Mouse (Mus musculus): Measurements from ENCODE around the gene Rbfox1.

DNA sequence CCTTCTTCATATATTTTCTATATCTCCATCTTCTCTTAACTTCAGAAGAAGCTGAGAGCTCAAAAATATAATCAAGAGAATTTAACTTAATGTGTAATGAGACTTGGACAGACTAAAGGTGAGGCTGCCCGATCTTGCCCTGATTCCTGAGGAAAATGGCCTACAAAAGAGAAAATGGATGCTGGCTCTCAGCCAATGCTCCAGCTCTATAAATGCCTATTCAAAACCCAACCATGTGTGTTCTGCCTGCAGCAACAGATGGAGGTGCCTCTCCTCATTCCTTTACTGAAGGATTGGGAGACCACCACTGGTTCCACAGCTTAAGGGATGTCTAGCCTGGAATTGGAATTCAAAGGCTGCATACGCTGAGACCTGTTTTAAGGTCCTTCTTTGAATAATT lies 861.0 kb downstream of the Rbfox1 start:
- no peak for TF ChIP-seq CTCF (IDR thresholded peaks at IDR 0.05; ENCODE audit: low read depth, low read length)
- no peak for TF ChIP-seq POLR2A (IDR thresholded peaks at IDR 0.05; ENCODE audit: borderline replicate concordance, low read depth, low read length)

Measured in bone marrow macrophage, adult 2 months (primary cell).